Mouse (Mus musculus): ENCODE measurements around the gene Synpo2l.
A peak's percentile ranks its signal among the peaks of the same experiment; 100 is the strongest.
"Not testable (repeated sequence)": the region's sequence is repeated elsewhere in the genome, so short reads cannot be mapped to it uniquely, and the experiment has no call there.

Synpo2l gene

DNA sequence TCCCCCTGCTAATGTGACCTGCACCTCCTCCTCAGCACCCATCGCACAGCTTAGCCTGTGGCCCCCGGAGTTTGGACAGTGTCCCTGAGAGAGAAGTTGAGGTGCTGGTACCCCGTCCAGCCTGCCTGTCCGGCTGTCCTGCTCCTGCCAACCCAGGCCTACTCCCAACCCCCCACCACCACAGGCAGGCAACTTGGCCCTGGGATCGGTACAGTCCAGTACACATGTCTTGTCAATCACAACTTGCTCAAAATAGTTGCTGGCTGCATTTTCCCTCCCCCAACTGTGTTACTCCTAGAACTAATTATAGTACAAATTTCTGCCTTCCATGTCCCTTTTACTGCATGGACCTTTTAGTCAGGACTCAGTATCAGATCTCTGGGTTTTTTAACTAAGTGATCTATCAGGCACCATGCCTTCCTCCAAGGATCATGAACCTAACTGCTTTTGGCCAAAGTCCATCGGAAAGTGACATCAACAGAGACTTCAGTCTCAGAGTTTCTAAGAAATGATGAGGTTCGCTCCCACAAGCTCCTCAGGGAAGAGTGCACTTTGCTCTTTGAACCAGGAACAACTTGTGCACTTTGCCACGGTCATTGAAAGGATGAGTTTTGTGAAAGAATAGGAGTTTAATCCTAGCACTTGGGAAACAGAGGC, at the start of gene Synpo2l:
Synpo2l (minus strand) TSS at position 201 of the 657 bp plus-strand sequence.
- no peak for DNase-seq (ENCODE audit: low spot score in 2 of 2)

DNA sequence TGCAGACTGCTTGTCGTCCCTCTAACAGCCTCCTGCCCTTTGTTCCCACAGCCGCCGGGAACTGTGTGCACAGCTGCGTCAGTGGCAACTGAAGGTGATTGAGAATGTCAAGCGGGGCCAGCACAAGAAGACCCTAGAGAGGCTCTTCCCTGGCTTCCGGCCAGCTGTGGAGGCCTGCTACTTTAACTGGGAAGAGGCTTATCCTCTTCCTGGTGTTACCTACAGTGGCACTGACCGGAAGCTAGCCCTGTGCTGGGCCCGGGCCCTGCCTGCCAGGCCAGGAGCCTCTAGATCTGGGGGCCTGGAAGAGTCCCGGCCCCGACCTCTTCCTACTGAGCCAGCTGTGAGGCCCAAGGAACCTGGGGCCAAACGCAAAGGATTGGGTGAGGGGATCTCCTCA, 45.7 kb upstream of the Synpo2l start:
- DNase-seq (ENCODE audit: low spot score in 2 of 2), result no peak

DNA sequence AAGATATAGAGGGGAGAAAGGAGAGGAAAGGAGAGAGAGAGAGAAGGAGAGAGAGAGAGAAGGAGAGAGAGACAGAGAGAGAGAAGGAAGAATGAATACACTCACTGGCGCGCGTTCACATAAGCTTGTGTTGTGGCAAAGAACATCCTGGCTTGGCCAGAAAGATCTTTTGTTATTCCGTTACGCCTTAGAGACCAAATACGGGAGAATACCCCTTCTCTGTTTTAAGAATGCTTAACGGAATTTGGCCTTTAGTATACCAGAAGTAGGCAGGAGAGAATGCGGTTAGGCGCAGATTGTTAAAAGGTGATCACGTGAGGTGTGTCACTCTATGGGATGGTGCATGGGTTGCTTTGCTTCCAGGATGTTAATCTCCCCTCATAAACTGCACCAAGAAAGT, 40.1 kb upstream of the Synpo2l start:
- no peak for DNase-seq (ENCODE audit: low spot score in 2 of 2)

DNA sequence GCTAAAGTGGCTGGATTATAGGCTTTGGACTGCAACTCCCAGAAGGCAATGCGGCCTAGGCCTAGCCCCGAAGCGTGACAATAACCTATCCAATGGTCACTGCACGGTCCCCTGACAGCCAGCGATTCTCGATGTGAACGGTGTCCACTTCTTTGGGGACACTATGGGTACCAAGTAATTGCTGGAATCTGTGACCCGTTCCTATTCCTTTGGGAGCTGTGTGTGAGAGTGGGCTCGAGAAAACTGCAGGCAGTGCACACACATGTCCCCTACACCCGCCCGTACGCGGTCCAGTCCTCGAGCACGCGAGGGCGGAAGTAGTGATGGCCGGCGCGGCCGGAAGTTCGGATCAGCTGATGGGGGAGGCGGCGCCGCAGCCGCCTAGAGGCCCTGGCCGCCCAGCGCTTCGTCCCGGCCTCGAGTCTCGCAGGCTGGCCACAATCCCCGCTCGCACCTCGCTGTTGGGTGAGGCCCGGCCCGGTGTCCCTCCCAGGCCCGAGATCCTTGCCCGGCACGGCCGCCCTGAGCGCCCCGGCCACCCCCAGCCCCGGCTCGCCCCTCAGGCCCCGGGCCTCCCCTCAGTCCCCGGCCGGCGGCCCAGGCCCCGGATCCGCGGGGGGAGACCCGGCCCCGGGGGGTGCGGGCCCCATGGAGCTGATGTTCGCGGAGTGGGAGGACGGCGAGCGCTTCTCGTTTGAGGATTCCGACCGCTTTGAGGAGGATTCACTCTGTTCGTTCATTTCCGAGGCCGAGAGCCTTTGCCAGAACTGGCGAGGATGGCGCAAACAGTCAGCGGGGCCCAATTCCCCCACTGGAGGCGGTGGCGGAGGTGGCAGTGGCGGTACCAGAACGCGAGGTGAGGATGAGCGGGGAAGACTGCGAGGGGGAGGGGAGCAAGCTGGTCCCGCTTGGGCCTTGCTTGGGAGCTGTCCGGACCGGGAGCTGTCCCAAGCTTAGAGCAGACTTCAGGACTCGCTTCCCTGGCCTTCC, 39.3 kb upstream of the Synpo2l start, which contains the start of gene Zswim8:
Zswim8 (plus strand) TSS at position 352 of the 990 bp plus-strand sequence.
- DNase-seq (ENCODE audit: low spot score in 2 of 2), result peak; percentile 66 to 82

DNA sequence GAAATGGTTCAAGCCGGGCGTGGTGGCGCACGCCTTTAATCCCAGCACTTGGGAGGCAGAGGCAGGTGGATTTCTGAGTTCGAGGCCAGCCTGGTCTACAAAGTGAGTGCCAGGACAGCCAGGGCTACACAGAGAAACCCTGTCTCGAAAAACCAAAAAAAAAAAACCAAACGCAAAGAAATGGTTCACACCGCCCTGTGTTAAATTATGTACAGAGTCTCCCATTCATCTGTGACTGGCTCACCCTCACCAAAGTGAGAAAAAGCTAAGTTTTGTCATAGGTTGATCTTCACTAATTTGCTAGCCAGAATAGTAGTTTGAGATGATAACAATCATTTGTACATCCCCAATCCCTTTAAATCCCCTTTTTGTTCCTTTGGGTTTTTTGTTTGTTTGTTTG, 35.3 kb upstream of the Synpo2l start:
- DNase-seq (ENCODE audit: low spot score in 2 of 2), result not testable (repeated sequence)

DNA sequence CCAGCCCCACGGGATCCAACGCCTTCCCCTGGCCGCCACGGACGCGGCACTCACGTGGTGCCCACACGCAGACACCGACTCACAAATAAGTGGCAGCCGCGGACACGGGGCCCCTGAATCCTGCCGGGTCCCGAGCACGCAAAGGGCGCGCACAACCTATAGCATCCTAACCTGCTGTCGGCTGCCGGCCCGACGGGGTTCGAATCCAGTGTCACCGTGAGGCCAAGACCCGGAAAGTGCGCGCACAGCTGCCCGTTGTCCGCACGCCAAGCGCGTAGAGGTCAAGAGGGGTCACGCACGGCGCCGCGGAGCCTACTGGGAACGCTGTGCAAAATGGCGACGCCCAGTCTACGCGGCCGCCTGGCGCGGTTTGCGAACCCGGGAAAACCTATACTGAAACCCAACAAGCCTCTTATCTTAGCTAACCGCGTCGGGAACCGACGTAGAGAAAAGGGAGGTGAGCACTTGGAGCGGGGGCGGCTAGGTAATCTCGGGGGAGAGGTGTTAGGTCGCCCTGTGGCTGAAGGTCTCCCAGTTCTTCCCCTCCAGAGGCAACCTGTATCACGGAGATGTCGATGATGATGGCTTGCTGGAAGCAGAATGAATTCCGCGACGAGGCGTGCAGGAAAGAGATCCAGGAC, 34.7 kb upstream of the Synpo2l start, which contains the start of gene Chchd1:
Chchd1 (plus strand) TSS at position 266 of the 641 bp plus-strand sequence.
- peak; percentile 84 to 93 for DNase-seq (ENCODE audit: low spot score in 2 of 2)

DNA sequence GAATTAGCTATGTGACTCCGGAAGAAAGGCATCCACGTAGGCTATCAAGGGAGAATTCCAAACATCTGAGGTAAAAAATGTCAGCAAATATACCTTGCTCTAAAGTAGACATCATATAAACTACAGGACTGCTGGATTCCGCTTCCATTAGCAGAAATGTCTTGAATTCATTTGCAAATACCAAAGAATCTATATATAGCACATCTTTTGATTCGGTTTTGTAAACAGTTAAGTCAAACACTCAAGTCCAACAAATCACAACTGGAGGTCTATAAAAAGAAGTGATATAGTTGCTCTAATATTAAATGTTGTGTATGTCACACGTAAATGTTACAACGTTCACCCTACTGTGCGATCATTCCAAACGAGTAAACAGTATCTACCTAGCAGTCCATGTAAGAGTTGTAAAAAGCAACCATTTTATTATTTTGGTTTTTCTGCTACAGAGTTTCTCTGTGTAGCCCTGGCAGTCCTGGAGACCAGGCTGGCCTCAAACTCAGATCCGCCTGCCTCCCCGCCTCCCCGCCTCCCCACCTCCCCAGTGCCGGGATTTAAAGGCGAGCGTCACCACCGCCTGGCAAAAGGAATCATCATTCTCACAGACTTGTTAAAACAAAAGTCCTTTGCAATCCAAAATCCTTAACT, 34.1 kb upstream of the Synpo2l start:
- DNase-seq (ENCODE audit: low spot score in 2 of 2), result no peak

DNA sequence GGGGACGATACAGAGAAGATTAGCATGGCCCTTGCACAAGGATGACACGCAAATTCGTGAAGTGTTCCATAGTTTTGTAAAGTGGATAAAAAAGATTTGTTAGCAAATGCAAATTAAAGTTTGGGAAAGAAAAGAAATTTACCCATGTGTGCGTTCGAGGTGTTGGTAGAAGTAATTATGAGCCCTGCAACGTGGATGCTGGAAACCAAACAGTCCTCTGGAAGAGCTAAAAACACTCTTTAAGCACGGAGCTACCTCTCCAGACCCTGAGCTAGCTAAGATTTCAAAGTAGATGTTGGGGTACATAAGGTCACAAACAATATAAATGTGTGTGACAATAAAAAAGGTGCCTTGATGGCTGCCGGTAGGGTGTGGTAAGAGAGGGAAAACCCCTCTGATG, 33.4 kb upstream of the Synpo2l start:
- DNase-seq (ENCODE audit: low spot score in 2 of 2), result no peak

DNA sequence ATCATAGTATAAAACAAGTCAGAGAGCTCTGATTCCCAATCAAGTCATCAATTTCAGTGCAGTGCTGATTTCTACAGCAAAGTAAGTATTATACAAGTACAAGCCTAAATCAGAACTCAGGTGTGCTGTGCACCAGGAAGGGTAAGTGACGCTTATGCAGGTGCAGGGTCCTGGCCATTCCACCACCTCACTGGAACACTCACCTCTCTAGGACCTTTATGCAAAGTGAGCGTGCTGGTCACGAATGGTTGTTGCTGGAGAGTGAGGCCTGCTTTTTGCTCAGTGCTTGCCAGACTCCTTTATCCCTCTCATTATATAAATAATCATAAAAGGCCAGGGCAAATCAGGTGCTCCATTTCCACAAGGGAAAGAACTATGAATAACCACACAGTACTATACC, 32.2 kb upstream of the Synpo2l start:
- no peak for DNase-seq (ENCODE audit: low spot score in 2 of 2)

DNA sequence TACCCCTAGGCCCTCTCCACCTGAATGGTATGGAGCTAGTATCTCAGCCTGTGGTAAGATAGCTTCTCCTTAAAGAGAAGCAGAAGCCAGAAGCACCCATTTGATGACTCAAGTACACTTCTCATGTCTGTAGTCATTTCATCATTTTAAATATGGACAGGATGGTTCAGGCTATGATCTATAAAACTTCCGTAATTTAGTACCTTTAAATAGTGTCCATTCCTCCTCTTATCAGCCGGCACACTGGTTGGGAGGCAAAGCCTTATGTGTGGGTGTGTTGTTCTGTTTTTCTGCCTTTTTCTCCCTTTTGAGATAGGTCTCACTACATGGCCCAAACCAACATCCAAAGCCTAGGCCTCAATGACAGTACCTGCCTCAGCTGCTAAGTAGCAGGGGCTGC, 30.4 kb upstream of the Synpo2l start:
- no peak for DNase-seq (ENCODE audit: low spot score in 2 of 2)

DNA sequence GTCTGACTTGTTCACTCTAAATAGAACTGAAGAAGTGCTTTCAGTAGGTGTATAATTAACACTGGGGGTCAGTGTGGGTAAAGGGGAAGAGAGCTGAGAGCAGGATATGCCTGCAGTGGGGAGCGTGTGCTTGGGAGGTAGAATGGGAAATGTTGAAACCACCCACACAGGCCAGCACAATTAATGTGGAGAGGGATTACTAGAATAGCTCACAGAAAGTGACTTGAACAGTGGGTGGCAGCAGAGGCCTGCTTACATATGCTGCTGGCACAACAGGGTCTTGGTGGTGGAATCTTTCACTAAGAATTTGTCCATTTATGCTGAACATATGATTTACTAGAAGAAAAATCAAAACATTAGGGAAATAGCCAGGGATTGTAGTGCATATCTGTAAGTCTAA, 28.8 kb upstream of the Synpo2l start:
- peak in 1 of 2 experiments; percentile 34 for DNase-seq (ENCODE audit: low spot score in 2 of 2)

DNA sequence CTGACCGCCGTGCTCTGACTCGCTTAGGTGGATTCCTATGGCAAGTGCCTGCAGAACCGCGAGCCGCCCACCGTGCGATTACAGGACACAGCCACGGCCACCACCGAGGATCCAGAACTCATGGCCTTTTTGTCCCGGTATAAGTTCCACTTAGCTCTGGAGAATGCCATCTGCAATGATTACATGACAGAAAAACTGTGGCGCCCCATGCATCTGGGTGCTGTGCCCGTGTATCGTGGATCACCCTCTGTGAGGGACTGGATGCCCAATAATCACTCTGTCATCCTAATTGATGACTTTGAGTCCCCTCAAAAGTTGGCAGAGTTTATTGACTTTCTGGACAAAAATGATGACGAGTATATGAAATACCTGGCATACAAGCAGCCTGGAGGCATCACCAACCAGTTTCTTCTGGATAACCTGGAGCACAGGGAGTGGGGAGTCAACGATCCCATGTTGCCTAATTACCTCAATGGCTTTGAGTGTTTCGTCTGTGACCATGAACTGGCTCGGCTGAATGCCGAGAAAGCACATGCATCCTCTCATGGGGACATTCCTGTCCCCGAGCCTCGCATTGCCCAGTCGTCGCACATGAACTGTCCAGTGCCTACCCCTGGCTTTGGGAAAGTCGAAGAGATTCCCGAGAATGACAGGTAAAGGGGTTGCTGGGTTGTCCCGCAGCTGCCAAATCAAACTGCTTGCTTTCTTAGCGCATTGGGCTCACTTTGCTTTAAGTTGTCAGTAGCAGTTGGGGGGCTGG, 27.8 kb upstream of the Synpo2l start:
- no peak for DNase-seq (ENCODE audit: low spot score in 2 of 2)

DNA sequence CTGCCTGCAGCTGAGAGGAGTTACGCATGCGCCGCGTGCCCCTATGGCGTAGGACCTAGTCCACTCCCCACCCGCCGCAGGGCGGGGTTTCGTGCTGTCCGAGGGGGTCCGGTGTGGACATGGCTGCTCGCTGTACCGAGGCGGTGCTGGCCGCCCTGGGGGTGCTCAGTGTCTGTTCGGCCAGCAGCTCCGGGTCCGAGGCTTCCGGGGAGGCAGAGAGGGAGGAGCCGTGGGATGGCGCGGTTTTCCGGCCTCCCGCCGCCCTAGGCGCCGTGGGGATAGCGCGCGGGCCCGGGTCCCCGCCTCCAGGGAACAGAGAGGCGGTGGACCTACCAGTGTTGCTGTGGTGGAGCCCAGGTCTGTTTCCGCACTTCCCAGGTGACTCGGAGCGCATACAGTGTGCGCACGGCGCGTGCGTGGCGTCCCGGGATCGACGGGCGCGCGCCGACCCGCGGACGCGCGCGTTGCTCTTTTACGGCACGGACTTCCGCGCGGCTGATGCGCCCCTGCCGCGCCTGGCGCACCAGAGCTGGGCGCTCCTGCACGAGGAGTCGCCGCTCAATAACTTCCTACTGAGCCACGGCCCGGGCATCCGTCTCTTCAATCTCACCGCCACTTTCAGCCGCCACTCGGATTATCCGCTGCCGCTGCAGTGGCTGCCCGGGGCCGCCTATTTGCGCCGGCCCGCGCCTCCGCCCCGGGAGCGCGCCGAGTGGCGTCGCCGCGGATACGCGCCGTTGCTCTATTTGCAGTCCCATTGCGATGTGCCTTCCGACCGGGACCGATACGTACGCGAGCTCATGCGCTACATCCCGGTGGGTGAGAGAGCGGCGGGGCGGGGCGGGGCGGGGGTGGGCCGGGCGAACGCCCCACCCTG, 27.0 kb upstream of the Synpo2l start, which contains the start of gene Fut11:
Fut11 (plus strand) TSS at position 85 of the 877 bp plus-strand sequence.
- DNase-seq (ENCODE audit: low spot score in 2 of 2), result peak; percentile 78 to 84

DNA sequence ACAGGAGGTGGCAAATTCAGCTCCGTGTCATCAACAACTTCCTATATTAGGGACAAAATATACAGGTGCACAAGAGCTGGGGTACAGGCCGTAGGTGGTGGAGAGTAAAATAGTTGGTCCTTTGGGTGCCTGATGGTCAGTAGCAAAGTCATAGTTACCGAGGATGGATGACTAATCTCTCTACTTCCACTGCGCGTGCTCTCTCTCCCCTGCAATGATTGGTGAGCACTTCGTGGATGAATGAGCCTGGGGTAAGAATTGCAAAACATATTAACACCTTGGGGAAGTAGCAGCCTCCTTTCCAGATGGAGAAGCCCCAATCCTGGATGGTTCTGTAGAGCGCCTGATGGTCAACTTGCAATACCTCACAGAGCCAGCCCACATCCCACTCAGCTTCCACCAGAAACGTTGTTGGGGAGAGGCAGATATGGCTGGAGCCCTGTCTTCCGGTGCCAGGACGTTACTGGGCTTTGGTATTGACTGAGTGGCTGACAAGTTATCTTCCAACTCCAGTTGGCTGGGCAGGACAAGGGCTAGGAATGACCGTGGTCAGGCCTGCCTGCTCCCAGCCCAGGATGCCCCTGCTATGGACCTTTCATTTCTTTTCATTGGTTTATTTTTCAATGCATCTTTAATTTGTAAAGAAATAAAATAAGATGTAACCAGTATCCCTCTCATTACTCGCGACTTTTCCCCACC, 26.2 kb upstream of the Synpo2l start:
- peak in 1 of 2 experiments; percentile 11 for DNase-seq (ENCODE audit: low spot score in 2 of 2)

DNA sequence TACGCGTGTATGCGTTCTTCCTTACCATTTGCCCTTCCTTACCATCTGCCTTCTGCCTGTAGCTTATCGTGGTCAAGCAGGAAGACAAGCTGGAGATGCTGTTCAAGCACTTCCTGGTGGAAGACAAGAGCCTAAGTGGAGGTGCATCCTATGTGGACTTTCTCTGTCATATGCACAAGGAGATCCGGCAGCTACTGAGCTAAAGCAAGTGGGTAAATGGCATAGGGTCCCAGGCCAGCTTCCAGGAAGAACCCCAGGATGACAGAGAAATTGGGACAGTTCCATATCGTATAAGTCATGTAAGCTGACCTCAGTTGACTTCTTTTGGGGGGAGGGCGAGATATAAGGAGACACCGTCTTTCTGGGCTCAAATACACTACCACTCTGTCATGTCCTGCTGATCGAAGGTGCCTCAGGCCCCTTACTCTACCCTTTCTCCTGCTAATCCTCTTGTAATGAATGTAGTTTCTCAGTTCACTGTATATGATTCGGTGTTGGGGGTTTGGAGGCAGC, 25.5 kb upstream of the Synpo2l start:
- DNase-seq (ENCODE audit: low spot score in 2 of 2), result no peak

DNA sequence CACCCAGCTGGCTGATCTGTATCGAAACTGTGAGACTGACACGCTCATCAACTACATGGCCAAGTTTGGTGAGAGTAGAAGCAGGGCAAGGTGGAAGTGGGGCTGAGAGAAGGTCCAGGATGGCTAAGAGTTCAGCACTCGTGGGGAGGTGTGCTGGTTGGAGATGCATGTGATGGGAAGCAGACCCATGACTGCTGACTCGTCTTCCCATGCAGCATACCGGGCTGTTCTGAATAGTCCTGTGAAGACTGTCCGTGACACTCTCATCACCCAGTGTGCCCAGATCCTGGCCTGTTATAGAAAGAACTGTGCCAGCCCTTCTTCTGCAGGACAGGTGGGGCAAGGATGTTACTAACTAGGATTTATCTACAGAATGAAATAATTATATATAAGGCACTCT, 23.6 kb upstream of the Synpo2l start:
- no peak for DNase-seq (ENCODE audit: low spot score in 2 of 2)

DNA sequence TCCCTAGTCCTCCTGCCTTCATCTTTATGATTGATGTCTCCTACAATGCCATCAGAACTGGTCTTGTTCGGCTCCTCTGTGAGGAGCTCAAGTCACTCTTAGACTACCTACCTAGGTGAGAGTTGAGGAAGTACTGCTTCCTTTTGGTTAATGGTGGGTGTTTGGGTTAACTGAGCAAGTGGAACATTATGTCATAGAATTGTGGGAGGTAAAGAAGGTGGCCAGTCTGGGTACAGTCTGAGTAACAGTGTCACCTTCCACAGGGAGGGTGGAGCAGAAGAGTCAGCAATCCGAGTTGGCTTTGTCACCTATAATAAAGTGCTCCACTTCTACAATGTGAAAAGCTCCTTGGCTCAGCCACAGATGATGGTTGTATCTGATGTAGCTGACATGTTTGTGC, 20.9 kb upstream of the Synpo2l start:
- no peak for DNase-seq (ENCODE audit: low spot score in 2 of 2)

DNA sequence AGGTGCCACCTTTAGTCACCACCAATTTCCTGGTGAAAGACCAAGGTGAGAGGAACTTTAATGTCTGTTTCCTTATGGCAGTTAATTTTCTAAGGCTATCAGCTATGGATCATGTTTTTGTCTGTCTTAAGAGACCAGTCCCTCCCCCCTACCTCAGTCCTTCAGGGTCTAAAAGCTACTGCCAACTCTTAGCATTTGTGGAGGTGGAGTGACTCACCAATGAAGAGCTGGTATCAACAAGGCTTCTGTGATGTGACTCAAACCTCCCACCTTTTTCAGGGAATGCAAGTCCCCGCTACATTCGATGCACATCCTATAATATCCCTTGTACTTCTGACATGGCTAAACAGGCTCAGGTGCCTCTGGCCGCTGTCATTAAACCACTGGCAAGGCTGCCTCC, 18.4 kb upstream of the Synpo2l start:
- no peak for DNase-seq (ENCODE audit: low spot score in 2 of 2)

DNA sequence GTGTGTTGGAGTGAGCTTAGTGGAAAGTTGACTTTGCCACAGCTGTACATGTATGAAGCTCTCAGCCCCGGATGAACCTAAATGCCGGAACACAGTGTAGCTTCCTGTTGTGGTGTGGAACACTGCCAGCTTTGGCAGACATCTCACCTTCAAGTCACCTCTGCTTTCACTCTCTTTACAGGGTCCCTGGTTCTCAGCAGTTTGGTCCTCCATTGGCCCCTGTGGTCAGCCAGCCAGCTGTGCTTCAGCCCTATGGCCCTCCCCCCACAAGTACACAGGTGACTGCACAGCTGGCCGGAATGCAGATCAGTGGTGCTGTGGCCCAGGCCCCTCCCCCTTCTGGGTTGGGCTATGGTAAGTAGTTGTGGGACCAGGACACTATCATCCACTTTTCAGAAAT, 14.3 kb upstream of the Synpo2l start:
- DNase-seq (ENCODE audit: low spot score in 2 of 2), result no peak
